Mouse (Mus musculus): ENCODE data around the gene Eppin.

- no peak for TF ChIP-seq GATA1 (IDR thresholded peaks at IDR 0.05; ENCODE audit: low read length)
- no peak for TF ChIP-seq TAL1 (IDR thresholded peaks at IDR 0.05; ENCODE audit: low read length)
Measured at GRCm38 (mm10) chr2:164641129-164641528, 47.7 kb upstream of the Eppin start.

Measured in erythroblast, embryonic 14.5 days (primary cell).